Comparison of ENCODE assay signal across 8 mouse cellular contexts in the genomic region with DNA sequence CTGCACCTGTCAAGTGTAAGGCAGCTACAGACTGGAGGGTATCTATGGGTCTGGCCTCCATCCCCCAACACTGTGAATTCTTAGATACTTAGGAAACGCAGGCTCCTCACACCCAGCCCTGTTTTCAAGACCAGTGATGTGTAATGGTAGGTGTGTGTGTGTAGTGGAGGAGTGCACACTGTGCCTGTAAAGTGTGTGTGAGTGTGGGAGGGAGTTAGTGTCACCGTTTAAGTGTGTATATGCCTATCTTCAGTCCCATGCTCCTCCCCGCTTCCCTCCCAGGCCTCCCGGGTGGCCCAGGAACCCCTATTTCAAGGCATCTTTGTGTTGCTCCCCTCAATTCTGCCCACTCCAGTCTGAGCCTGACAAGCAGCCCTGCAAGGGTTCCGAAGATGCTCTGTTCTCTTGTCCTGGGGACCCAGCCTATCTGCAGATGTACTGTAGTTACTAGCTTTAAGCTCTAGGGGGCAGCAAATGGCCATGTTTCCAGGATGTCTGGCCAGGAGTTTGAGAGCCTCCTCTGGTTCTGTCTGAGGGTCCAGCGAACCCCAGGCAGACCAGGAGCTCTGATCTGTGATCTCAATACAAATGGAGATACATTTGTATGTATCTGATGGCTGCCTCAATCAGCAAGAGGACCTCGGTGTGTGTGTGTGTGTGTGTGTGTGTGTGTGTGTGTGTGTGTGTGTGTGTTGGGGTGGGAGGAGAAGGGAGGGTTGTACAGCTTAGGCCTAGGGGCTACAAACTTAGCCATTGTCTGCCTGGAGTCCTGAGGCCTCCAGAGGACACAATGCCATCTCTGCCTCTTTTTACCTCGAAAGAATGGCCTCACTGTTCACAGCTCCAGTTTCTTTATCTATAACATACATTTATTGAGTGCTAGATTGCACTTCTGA.
DNase-seq lines count a peak whose midpoint lies in the region; ATAC-seq and TF ChIP-seq lines count a peak whose summit lies in the region.

No protein-coding gene starts in this region.

- no peak overlapping the region for H3K9ac ChIP-seq in ES-E14 (ENCODE audit: insufficient read depth, low read depth, low read length, poor library complexity, severe bottlenecking)
- H3K9ac ChIP-seq in midbrain, embryonic 11.5 days (ENCODE audit: low read length) = no peak overlapping the region

- no peaks in the 10 kb centered on the region for H3K4me1 ChIP-seq in cerebellum, adult 2 months (ENCODE audit: control insufficient read depth, insufficient read depth, low read length)
- no peaks in the 10 kb centered on the region for H3K4me1 ChIP-seq in ES-E14 (ENCODE audit: control insufficient read depth in 2 of 2, insufficient read depth in 2 of 2, low read length in 2 of 2, poor library complexity in 1 of 2)
- H3K4me1 ChIP-seq in midbrain, embryonic 11.5 days (ENCODE audit: control insufficient read depth, insufficient read depth, low read length) = no peaks in the 10 kb centered on the region

- no peak overlapping the region for H3K4me2 ChIP-seq in midbrain, embryonic 11.5 days

- H3K9me3 ChIP-seq in ES-E14 (ENCODE audit: control insufficient read depth, insufficient read depth, low read depth, low read length) = no peaks in the 10 kb centered on the region
- H3K9me3 ChIP-seq in midbrain, embryonic 11.5 days (ENCODE audit: control insufficient read depth, low read length) = no peaks in the 10 kb centered on the region

- H3K27ac ChIP-seq in cerebellum, adult 2 months (ENCODE audit: insufficient read depth, low read length) = no peak overlapping the region
- H3K27ac ChIP-seq in ES-E14 (ENCODE audit: insufficient read depth, low read depth, low read length, poor library complexity, severe bottlenecking) = no peak overlapping the region
- H3K27ac ChIP-seq in midbrain, embryonic 11.5 days (ENCODE audit: low read depth, low read length) = no peak overlapping the region

- TF ChIP-seq CTCF in cerebellum, adult 2 months (IDR thresholded peaks at IDR 0.05; ENCODE audit: borderline replicate concordance, insufficient read depth, low read depth, low read length) = peak; percentile 70

- no peak for ATAC-seq in cerebellum, adult (ENCODE audit: insufficient number of reproducible peaks, low FRiP score, low TSS enrichment)
- peak; percentile 48 for ATAC-seq in midbrain, embryonic 11.5 days (ENCODE audit: low FRiP score)

- WGBS in cerebellum, adult 2 months = 50% methylated on average over 8 of the region's 8 CpGs
- 39% methylated on average over 8 of the region's 8 CpGs for whole genome bisulfite sequencing in midbrain, embryonic 11.5 days

- no peaks in the 10 kb centered on the region for H3K27me3 ChIP-seq in cerebellum, adult 2 months (ENCODE audit: control insufficient read depth, insufficient read depth, low read length)
- H3K27me3 ChIP-seq in midbrain, embryonic 11.5 days (ENCODE audit: control insufficient read depth, insufficient read depth, low read length) = no peaks in the 10 kb centered on the region

- no peaks in the 10 kb centered on the region for H3K36me3 ChIP-seq in ES-E14 (ENCODE audit: control insufficient read depth, insufficient read depth, low read length, poor library complexity, severe bottlenecking)
- H3K36me3 ChIP-seq in midbrain, embryonic 11.5 days (ENCODE audit: control insufficient read depth, insufficient read depth, low read length) = no peaks in the 10 kb centered on the region; the same call in 1 of the 2 replicates

- DNase-seq in cerebellum, adult 2 months = peak; percentile 30 to 35
- peak; percentile 60 for DNase-seq in ES-E14 (ENCODE audit: low read depth, low spot score)
- DNase-seq in embryo, embryonic 10 days (ENCODE audit: low spot score) = peak; percentile 88
- peak; percentile 67 for DNase-seq in heart, postnatal 4 days
- DNase-seq in left cerebral cortex, adult 11 months (ENCODE audit: low spot score) = peak; percentile 38
- peak; percentile 96 for DNase-seq in midbrain, embryonic 11.5 days (ENCODE audit: low spot score, missing footprints)
- DNase-seq in spleen, postnatal 36 days (ENCODE audit: low spot score in 2 of 2) = peak; percentile 17 to 29

- no peak for TF ChIP-seq POLR2A in cerebellum, adult 2 months (IDR thresholded peaks at IDR 0.05; ENCODE audit: borderline replicate concordance, insufficient read depth, low read length)

- in situ Hi-C loops in ES-E14 (cut with MboI; ENCODE audit: low sequenced_read_pairs in 2 of 2, unreplicated experiment in 2 of 2) = loop anchor here in 1 of 2 experiments (25.0 kb wide), 1 partner anchor 379 kb away; no protein-coding TSS in a partner anchor

- H3K4me3 ChIP-seq in cerebellum, adult 2 months (replicated peaks; ENCODE audit: insufficient read depth, low read depth, low read length) = no peak overlapping the region
- H3K4me3 ChIP-seq in ES-E14 (ENCODE audit: insufficient read depth in 1 of 2, low read depth in 1 of 2, low read length in 2 of 2, poor library complexity in 1 of 2, severe bottlenecking in 1 of 2) = no peak overlapping the region
- H3K4me3 ChIP-seq in midbrain, embryonic 11.5 days (ENCODE audit: low read depth, low read length) = no peak overlapping the region

TF ChIP-seq in ES-E14, 5 proteins besides CTCF, POLR2A, EP300 and RAD21:
- TF ChIP-seq MAFK (IDR thresholded peaks at IDR 0.05; ENCODE audit: insufficient read depth, low read depth, low read length) (no peak), ZC3H11A (IDR thresholded peaks at IDR 0.05; ENCODE audit: borderline replicate concordance, low read depth, low read length) (peak; percentile 74; the same call in 1 of the 2 replicates)
TF ChIP-seq in ES-E14: peak in this region for 1.

Comparison
In these comparisons a context has a peak if more than half of its experiments do, and no peak if none do; other contexts are left out.
1. DNase-seq: peak in every context shown above with its lines; median percentile 96 in midbrain, embryonic 11.5 days; 88 in embryo, embryonic 10 days; 67 in heart, postnatal 4 days; 60 in ES-E14; 38 in left cerebral cortex, adult 11 months; 32 in cerebellum, adult 2 months; 23 in spleen, postnatal 36 days.